Mouse (Mus musculus) urinary bladder, postnatal 4 days (tissue): ENCODE data around the gene Alx1.

Experiments
- DNase-seq, 2 experiments: peaks; one replicate each; pipeline ENCODE4 v3.0.0; 2021 to 2022; ENCODE audit warnings: low spot score in 2 of 2

Alx1 gene

GRCm38 (mm10) chr10:103029730-103030490 is at the start of gene Alx1:
TSS of gene Alx1 (minus strand) at chr10:103030215.
- no peak for DNase-seq

GRCm38 (mm10) chr10:103049593-103049992 is 19.6 kb upstream of the Alx1 start:
- DNase-seq: no peak

- DNase-seq: no peak
Measured at GRCm38 (mm10) chr10:103046623-103047022, 16.6 kb upstream of the Alx1 start.

- DNase-seq: no peak
Measured at GRCm38 (mm10) chr10:103045019-103045418, 15.0 kb upstream of the Alx1 start.

- no peak for DNase-seq
Measured at GRCm38 (mm10) chr10:103035002-103035640, 5.1 kb upstream of the Alx1 start.

- no peak for DNase-seq
Measured at GRCm38 (mm10) chr10:103030931-103031330, 916 bp upstream of the Alx1 start.

GRCm38 (mm10) chr10:103029132-103029729 is 784 bp downstream of the Alx1 start:
- DNase-seq: no peak

- DNase-seq: no peak
Measured at GRCm38 (mm10) chr10:103028253-103029131, 1.5 kb downstream of the Alx1 start.

GRCm38 (mm10) chr10:103027931-103028252 is 2.1 kb downstream of the Alx1 start:
- no peak for DNase-seq

GRCm38 (mm10) chr10:103027226-103027930 is 2.6 kb downstream of the Alx1 start:
- no peak for DNase-seq

- DNase-seq: no peak
Measured at GRCm38 (mm10) chr10:103026636-103027225, 3.3 kb downstream of the Alx1 start.

- DNase-seq: no peak
Measured at GRCm38 (mm10) chr10:103002556-103002955, 27.5 kb downstream of the Alx1 start.

GRCm38 (mm10) chr10:103000902-103001301 is 29.1 kb downstream of the Alx1 start:
- no peak for DNase-seq

GRCm38 (mm10) chr10:102999584-102999983 is 30.4 kb downstream of the Alx1 start:
- no peak for DNase-seq

- no peak for DNase-seq
Measured at GRCm38 (mm10) chr10:102975106-102975505, 54.9 kb downstream of the Alx1 start.

GRCm38 (mm10) chr10:102959602-102960001 is 70.4 kb downstream of the Alx1 start:
- no peak for DNase-seq
